Mouse (Mus musculus) midbrain, postnatal 0 days (tissue): Measurements from ENCODE around the gene Fbxw5. TPM values are rescaled to one million over a fixed set of nuclear protein-coding genes. Genes with fewer than 3 reads are reported as not detected.

Source experiments
- ATAC-seq: fragments of 200-750 bp; cut with Nextera tagmentation; 2 replicates; pipeline ENCODE4 v1.8.0; 2017; ENCODE audit warnings: moderate number of reproducible peaks, mild to moderate bottlenecking, moderate TSS enrichment, moderate library complexity; ENCODE audit not compliant: low FRiP score
- DNase-seq: peaks from one replicate; pipeline ENCODE4 v3.0.0-alpha.2; 2015; ENCODE audit warnings: low spot score
- H3K27ac ChIP-seq: fragments of 300-500 bp; sonication (generic); 2 replicates; pipeline ENCODE4 v1.5.1; 2014; ENCODE audit warnings: low read depth, mild to moderate bottlenecking, low read length, mixed read lengths
- H3K27me3 ChIP-seq: fragments of 300-500 bp; sonication (generic); 2 replicates; pipeline ENCODE4 v1.6.1; 2014; ENCODE audit warnings: low read length, control low read depth, mixed read lengths; ENCODE audit not compliant: insufficient read depth
- H3K36me3 ChIP-seq: fragments of 300-500 bp; sonication (generic); 2 replicates; pipeline ENCODE4 v1.6.1; 2014; ENCODE audit warnings: low read length, control low read depth, mixed read lengths; ENCODE audit not compliant: insufficient read depth
- H3K4me1 ChIP-seq: fragments of 300-500 bp; sonication (generic); 2 replicates; pipeline ENCODE4 v1.6.1; 2014; ENCODE audit warnings: mild to moderate bottlenecking, control low read depth, antibody characterized with exemption, low read length, mixed read lengths; ENCODE audit not compliant: insufficient read depth
- H3K4me2 ChIP-seq: fragments of 300-500 bp; sonication (generic); 2 replicates; pipeline ENCODE4 v1.6.1; 2014; ENCODE audit warnings: low read depth, mild to moderate bottlenecking, low read length, mixed read lengths; ENCODE audit not compliant: poor library complexity, severe bottlenecking
- H3K4me3 ChIP-seq: fragments of 300-500 bp; sonication (generic); 2 replicates; pipeline ENCODE4 v1.5.1; 2014; ENCODE audit warnings: low read depth, mild to moderate bottlenecking, low read length, moderate library complexity
- H3K9ac ChIP-seq: fragments of 300-500 bp; sonication (generic); replicated peaks from 2 replicates; pipeline ENCODE4 v1.6.1; 2014; ENCODE audit warnings: mild to moderate bottlenecking, low read length, moderate library complexity, mixed read lengths; ENCODE audit not compliant: poor library complexity, severe bottlenecking
- H3K9me3 ChIP-seq: fragments of 300-500 bp; sonication (generic); 2 replicates; pipeline ENCODE4 v1.6.1; 2016; ENCODE audit warnings: low read length, control low read depth
- CTCF ChIP-seq: IDR thresholded peaks from 2 replicates; pipeline ENCODE4 v1.5.1; 2016; ENCODE audit warnings: antibody characterized with exemption, mild to moderate bottlenecking
- WGBS: fragments of 180-500 bp; shearing (Covaris S2); extraction: QIAGEN DNeasy Blood & Tissue Kit; methylation state at CpG from one replicate; pipeline ENCODE4 v1.1.7; 2014; 5-methylcytosine and 5-hydroxymethylcytosine counted together
- polyA plus RNA-seq: library from polyadenylated mRNA; unstranded; fragments of >200 nt; fragmentation: Nextera tagmentation; extraction: Ambion mirVana; gene quantifications from 2 replicates; pipeline ENCODE4 v1.2.1, GENCODE M21; 2015
- total RNA-seq: library from RNA; depleted of rRNA; stranded (reverse); fragments of >200 nt; gene quantifications from 2 replicates; pipeline ENCODE4 v1.2.3, GENCODE M21; 2014

Gene Fbxw5
- total and polyA plus RNA-seq, 2 experiments from 2014 or later, result 106 to 148 TPM

- TF ChIP-seq CTCF, result no peak
- H3K9me3 ChIP-seq, result no peaks in the 10 kb centered on the region
- H3K27me3 ChIP-seq, result no peaks in the 10 kb centered on the region
- no peak overlapping the region for H3K27ac ChIP-seq
- peaks cover 17% of the 10 kb centered on the region for H3K36me3 ChIP-seq
- H3K4me1 ChIP-seq, result peaks cover 15% of the 10 kb centered on the region
- peak; percentile 12 for DNase-seq
- H3K4me2 ChIP-seq, result no peak overlapping the region
- no peak overlapping the region for H3K9ac ChIP-seq
- WGBS, result 83% methylated on average over 5 of the region's 5 CpGs
- ATAC-seq, result no peak
- no peak overlapping the region for H3K4me3 ChIP-seq
These were observed 41.6 kb upstream of the Fbxw5 start for GRCm38 (mm10) chr2:25458911-25459310.

- 32% methylated on average over 5 of the region's 5 CpGs for WGBS
- H3K27ac ChIP-seq, result peak overlapping the region; percentile 86
- H3K4me2 ChIP-seq, result peak overlapping the region; percentile 95
- TF ChIP-seq CTCF, result no peak
- peaks cover 15% of the 10 kb centered on the region for H3K4me1 ChIP-seq
- H3K27me3 ChIP-seq, result no peaks in the 10 kb centered on the region
- no peaks in the 10 kb centered on the region for H3K9me3 ChIP-seq
- peak overlapping the region; percentile 86 for H3K9ac ChIP-seq
- peak overlapping the region; percentile 58 for H3K4me3 ChIP-seq
- no peak for DNase-seq
- peaks cover 17% of the 10 kb centered on the region for H3K36me3 ChIP-seq
- peak; percentile 15; the same call in 1 of the 2 replicates for ATAC-seq
These were observed 40.4 kb upstream of the Fbxw5 start for GRCm38 (mm10) chr2:25460135-25460534.

DNA sequence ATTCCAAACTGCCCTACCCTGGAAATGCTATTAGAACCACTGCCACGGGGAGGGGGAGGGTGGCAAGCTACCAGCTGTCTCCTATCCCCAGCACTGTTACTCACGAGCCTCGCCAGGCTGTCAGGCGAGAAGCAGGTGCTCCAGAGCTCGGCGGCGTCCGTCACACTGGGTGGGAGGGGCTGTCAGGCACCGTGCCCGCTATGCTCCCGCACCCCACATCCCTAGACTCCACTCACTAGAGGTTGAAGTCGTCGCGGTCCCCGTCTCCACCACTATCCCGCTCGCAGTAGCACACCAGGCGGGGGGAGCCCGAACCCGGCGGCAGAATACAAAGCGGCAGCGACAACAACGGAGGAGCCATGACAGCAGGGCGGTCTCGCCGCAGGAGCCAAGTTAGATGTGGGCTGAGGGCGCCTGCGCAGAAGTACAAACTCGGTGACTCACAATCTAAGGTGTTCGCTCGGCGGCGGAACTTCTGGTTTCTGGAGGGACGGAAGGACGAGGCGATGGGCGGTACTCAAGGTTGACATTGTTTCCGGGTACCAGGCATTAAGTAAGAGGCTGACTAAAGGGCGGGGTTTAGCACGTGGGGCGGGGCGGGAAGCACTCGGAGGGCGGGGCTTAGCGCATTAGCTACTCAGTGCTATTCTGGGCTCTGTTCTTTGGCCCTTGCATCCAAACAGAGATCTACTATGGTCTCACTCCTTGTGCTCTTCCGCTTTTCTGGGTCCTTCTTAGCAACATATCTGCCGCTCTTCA is 39.8 kb upstream of the Fbxw5 start, which contains the start of gene Paxx:
Gene Paxx, minus strand, starts transcription at position 544 of the 759 bp plus-strand sequence.
- peak; percentile 97 for DNase-seq
- Histone ChIP-seq H3K4me2 (peak within 1 kb of the TSS; percentile 95), H3K4me3 (peak within 1 kb of the TSS; percentile 58), H3K9me3 (no peaks in the 10 kb centered on the region), H3K27me3 (no peaks in the 10 kb centered on the region), H3K27ac (peak within 1 kb of the TSS; percentile 86), H3K4me1 (peaks cover 15% of the 10 kb centered on the region), H3K9ac (peak within 1 kb of the TSS; percentile 86), H3K36me3 (peaks cover 17% of the 10 kb centered on the region)
- TF ChIP-seq CTCF, result no peak; the same call in 1 of the 2 replicates
- under 1% methylated on average over 48 of the region's 48 CpGs for WGBS
- ATAC-seq, result peak; percentile 87

DNA sequence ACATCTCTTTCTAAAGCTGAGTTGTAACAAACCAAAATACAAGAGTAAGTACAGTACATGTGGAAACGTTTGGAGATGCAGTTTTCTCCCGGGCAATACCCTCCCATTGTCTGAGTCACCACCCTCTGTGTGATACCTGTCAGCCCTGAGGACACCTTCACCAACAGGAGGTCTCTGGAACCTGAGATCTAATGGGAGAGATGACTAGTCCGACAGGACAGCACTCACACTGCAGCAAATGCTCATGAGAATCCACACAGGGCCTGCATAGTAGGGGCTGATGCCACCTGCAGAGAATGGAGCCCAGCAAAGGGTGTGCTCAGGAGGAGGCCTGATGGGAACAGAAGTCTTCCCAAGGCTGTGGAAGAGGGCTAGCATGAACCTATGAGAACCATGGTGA is 39.1 kb upstream of the Fbxw5 start:
- H3K4me1 ChIP-seq, result peaks cover 15% of the 10 kb centered on the region
- peak overlapping the region; percentile 86 for H3K27ac ChIP-seq
- peaks cover 17% of the 10 kb centered on the region for H3K36me3 ChIP-seq
- H3K4me3 ChIP-seq, result peak overlapping the region; percentile 58
- no peak for DNase-seq
- H3K9ac ChIP-seq, result peak overlapping the region; percentile 86
- ATAC-seq, result no peak; the same call in 1 of the 2 replicates
- TF ChIP-seq CTCF, result no peak
- no peaks in the 10 kb centered on the region for H3K9me3 ChIP-seq
- H3K27me3 ChIP-seq, result no peaks in the 10 kb centered on the region
- peak overlapping the region; percentile 95 for H3K4me2 ChIP-seq
- WGBS, result 21% methylated on average over 3 of the region's 3 CpGs

- 91% methylated on average over 3 of the region's 3 CpGs for WGBS
- DNase-seq (no peak), ATAC-seq (no peak)
- Histone ChIP-seq H3K4me1 (peaks cover 15% of the 10 kb centered on the region), H3K9ac (no peak overlapping the region), H3K4me3 (no peak overlapping the region), H3K9me3 (no peaks in the 10 kb centered on the region), H3K4me2 (no peak overlapping the region), H3K27ac (no peak overlapping the region), H3K27me3 (no peaks in the 10 kb centered on the region), H3K36me3 (peaks cover 8% of the 10 kb centered on the region)
- no peak for TF ChIP-seq CTCF
These were observed 36.9 kb upstream of the Fbxw5 start for GRCm38 (mm10) chr2:25463630-25464029.

DNA sequence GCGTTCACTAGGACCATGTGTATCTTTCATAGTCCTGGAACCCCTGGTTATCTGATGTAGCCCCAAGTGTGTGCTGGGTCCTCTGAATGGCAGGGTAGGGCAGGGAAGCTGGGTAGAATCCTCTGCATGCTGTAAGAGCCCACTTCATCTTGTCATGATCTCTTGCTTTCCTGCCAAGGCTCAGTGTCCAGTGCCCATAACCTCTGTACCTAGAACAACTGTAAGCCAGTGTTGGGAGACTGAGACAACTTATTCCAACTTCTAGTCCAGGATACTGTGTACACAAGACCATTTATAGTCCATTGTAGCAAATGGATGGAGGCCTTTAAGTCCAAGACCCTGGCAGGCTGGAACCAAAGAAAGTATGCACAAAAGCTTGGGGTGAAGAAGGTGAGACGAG is 35.3 kb upstream of the Fbxw5 start:
- no peaks in the 10 kb centered on the region for H3K9me3 ChIP-seq
- H3K4me1 ChIP-seq, result peaks cover 4% of the 10 kb centered on the region; the same call in 1 of the 2 replicates
- H3K27ac ChIP-seq, result no peak overlapping the region
- no peak for DNase-seq
- no peak for ATAC-seq
- no peak overlapping the region for H3K4me3 ChIP-seq
- H3K27me3 ChIP-seq, result no peaks in the 10 kb centered on the region
- TF ChIP-seq CTCF, result no peak
- WGBS, result 87% methylated on average over 2 of the region's 2 CpGs
- no peak overlapping the region for H3K4me2 ChIP-seq
- H3K36me3 ChIP-seq, result no peaks in the 10 kb centered on the region
- no peak overlapping the region for H3K9ac ChIP-seq
